Mouse (Mus musculus): ENCODE data around the gene Anxa9. TPM values are rescaled to one million over a fixed set of nuclear protein-coding genes. Genes with fewer than 3 reads are reported as not detected.
A peak's percentile ranks its signal among the peaks of the same experiment; 100 is the strongest.

The Anxa9 gene
- polyA plus RNA-seq, 1 experiment from 2014 or later = 1.7 TPM

- no peaks in the 10 kb centered on the region for H3K27me3 ChIP-seq (ENCODE audit: control insufficient read depth, insufficient read depth, low read length)
- H3K9me3 ChIP-seq (ENCODE audit: control insufficient read depth, low read depth, low read length) = no peaks in the 10 kb centered on the region
- no peak overlapping the region for H3K4me2 ChIP-seq (replicated peaks; ENCODE audit: low read depth, low read length)
- H3K9ac ChIP-seq (replicated peaks; ENCODE audit: low read depth, low read length) = no peak overlapping the region
- no peak overlapping the region for H3K27ac ChIP-seq (ENCODE audit: low read length)
- no peaks in the 10 kb centered on the region for H3K4me1 ChIP-seq (ENCODE audit: control insufficient read depth, insufficient read depth, low read length)
- H3K36me3 ChIP-seq (ENCODE audit: control insufficient read depth, insufficient read depth, low read length) = peaks cover 78% of the 10 kb centered on the region
- ATAC-seq (ENCODE audit: insufficient number of reproducible peaks, insufficient read depth, low FRiP score, low read depth) = no peak
- H3K4me3 ChIP-seq (ENCODE audit: low read depth, low read length) = no peak overlapping the region
- WGBS = 90% methylated on average over 1 of the region's 1 CpGs
These were observed 21.9 kb upstream of the Anxa9 start for GRCm38 (mm10) chr3:95328803-95329404.

DNA sequence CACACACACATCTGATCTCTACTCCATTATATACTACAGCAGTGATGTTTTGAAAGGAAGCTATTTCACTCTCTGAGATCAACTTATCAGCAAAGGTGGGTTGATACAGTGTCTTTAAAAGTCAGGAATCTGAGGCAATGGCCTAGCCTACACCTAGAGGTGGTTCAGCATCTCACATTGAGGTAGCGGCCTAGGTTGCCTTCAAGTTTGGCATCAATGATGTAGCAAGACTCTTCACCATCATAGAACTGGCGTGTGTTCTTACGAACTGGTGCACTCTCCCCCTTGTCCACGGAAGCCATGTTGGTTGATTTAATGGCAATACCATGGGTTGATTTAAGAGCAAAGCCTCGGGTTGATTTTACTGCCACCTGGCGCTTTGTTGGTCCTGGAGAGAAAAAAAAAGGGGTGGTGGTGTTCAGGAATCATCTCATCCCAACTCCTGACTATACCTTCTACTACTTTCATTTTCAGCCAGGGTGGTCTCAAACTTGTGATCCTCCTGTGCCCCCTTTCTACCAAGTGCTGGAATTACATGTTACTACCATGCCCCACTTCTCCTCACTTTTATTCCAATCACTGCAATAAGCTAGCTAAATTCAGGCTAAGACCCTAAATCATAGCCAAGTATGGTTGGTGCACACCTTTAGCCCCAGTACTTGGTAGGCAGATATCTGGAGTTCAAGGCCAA lies 17.6 kb upstream of the Anxa9 start:
- no peaks in the 10 kb centered on the region for H3K27me3 ChIP-seq (ENCODE audit: control insufficient read depth, insufficient read depth, low read length)
- ATAC-seq (ENCODE audit: insufficient number of reproducible peaks, insufficient read depth, low FRiP score, low read depth) = 0 out of 2 replicates have a peak, but pooled peaks have one; percentile 28
- no peaks in the 10 kb centered on the region for H3K4me1 ChIP-seq (ENCODE audit: control insufficient read depth, insufficient read depth, low read length)
- no peak overlapping the region for H3K4me3 ChIP-seq (ENCODE audit: low read depth, low read length)
- H3K27ac ChIP-seq (ENCODE audit: low read length) = no peak overlapping the region
- H3K36me3 ChIP-seq (ENCODE audit: control insufficient read depth, insufficient read depth, low read length) = peaks cover 92% of the 10 kb centered on the region
- H3K4me2 ChIP-seq (replicated peaks; ENCODE audit: low read depth, low read length) = no peak overlapping the region
- no peak overlapping the region for H3K9ac ChIP-seq (replicated peaks; ENCODE audit: low read depth, low read length)
- 95% methylated on average over 6 of the region's 6 CpGs for WGBS
- no peaks in the 10 kb centered on the region for H3K9me3 ChIP-seq (ENCODE audit: control insufficient read depth, low read depth, low read length)

GRCm38 (mm10) chr3:95323429-95323828 lies 16.5 kb upstream of the Anxa9 start:
- H3K4me1 ChIP-seq (ENCODE audit: control insufficient read depth, insufficient read depth, low read length) = no peaks in the 10 kb centered on the region
- H3K27me3 ChIP-seq (ENCODE audit: control insufficient read depth, insufficient read depth, low read length) = no peaks in the 10 kb centered on the region
- no peaks in the 10 kb centered on the region for H3K9me3 ChIP-seq (ENCODE audit: control insufficient read depth, low read depth, low read length)
- no peak overlapping the region for H3K4me2 ChIP-seq (replicated peaks; ENCODE audit: low read depth, low read length)
- no peak for ATAC-seq (ENCODE audit: insufficient number of reproducible peaks, insufficient read depth, low FRiP score, low read depth)
- no peak overlapping the region for H3K4me3 ChIP-seq (ENCODE audit: low read depth, low read length)
- H3K36me3 ChIP-seq (ENCODE audit: control insufficient read depth, insufficient read depth, low read length) = peaks cover 87% of the 10 kb centered on the region
- H3K27ac ChIP-seq (ENCODE audit: low read length) = no peak overlapping the region
- WGBS = 93% methylated on average over 3 of the region's 3 CpGs
- no peak overlapping the region for H3K9ac ChIP-seq (replicated peaks; ENCODE audit: low read depth, low read length)

- Histone ChIP-seq H3K9me3 (ENCODE audit: control insufficient read depth, low read depth, low read length) (no peaks in the 10 kb centered on the region), H3K4me3 (ENCODE audit: low read depth, low read length) (no peak overlapping the region), H3K9ac (replicated peaks; ENCODE audit: low read depth, low read length) (no peak overlapping the region), H3K36me3 (ENCODE audit: control insufficient read depth, insufficient read depth, low read length) (peaks cover 57% of the 10 kb centered on the region), H3K4me1 (ENCODE audit: control insufficient read depth, insufficient read depth, low read length) (peaks cover 18% of the 10 kb centered on the region), H3K27ac (ENCODE audit: low read length) (no peak overlapping the region), H3K27me3 (ENCODE audit: control insufficient read depth, insufficient read depth, low read length) (no peaks in the 10 kb centered on the region), H3K4me2 (replicated peaks; ENCODE audit: low read depth, low read length) (no peak overlapping the region)
- whole genome bisulfite sequencing = 66% methylated on average over 12 of the region's 12 CpGs
- no peak for ATAC-seq (ENCODE audit: insufficient number of reproducible peaks, insufficient read depth, low FRiP score, low read depth)
These were observed 13.0 kb upstream of the Anxa9 start for GRCm38 (mm10) chr3:95319701-95320625.

DNA sequence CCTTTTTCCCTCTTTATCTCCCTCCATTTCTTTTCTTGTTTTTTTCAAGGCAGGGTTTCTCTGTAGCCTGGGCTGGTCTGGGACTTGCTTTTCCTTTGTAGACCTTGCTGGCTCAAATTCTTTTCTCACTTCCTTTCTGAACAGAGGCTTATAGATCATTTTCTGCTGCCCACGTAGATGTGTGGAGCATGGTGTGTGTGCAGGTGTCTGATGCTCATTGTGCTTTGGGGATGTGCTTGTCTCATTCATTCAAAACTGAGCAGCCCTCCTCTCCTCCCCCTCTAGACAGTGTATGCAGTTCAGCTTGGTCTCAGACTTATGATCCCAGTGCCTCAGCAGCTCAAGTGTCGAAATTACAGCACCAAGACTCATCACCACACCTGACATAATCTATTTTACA lies 12.1 kb upstream of the Anxa9 start:
- no peak overlapping the region for H3K4me2 ChIP-seq (replicated peaks; ENCODE audit: low read depth, low read length)
- WGBS = 52% methylated on average over 2 of the region's 2 CpGs
- H3K27ac ChIP-seq (ENCODE audit: low read length) = no peak overlapping the region

GRCm38 (mm10) chr3:95318548-95318947 lies 11.6 kb upstream of the Anxa9 start:
- Histone ChIP-seq H3K27ac (ENCODE audit: low read length) (no peak overlapping the region), H3K4me1 (ENCODE audit: control insufficient read depth, insufficient read depth, low read length) (peaks cover 18% of the 10 kb centered on the region), H3K27me3 (ENCODE audit: control insufficient read depth, insufficient read depth, low read length) (no peaks in the 10 kb centered on the region), H3K9me3 (ENCODE audit: control insufficient read depth, low read depth, low read length) (no peaks in the 10 kb centered on the region), H3K36me3 (ENCODE audit: control insufficient read depth, insufficient read depth, low read length) (peaks cover 42% of the 10 kb centered on the region), H3K4me2 (replicated peaks; ENCODE audit: low read depth, low read length) (no peak overlapping the region), H3K4me3 (ENCODE audit: low read depth, low read length) (no peak overlapping the region), H3K9ac (replicated peaks; ENCODE audit: low read depth, low read length) (no peak overlapping the region)
- 40% methylated on average over 6 of the region's 6 CpGs for WGBS
- ATAC-seq (ENCODE audit: insufficient number of reproducible peaks, insufficient read depth, low FRiP score, low read depth) = no peak

More for the DNA sequence above, 12.1 kb upstream of the Anxa9 start:
- ATAC-seq (ENCODE audit: insufficient number of reproducible peaks, insufficient read depth, low FRiP score, low read depth) = no peak
- peaks cover 18% of the 10 kb centered on the region for H3K4me1 ChIP-seq (ENCODE audit: control insufficient read depth, insufficient read depth, low read length)
- no peaks in the 10 kb centered on the region for H3K9me3 ChIP-seq (ENCODE audit: control insufficient read depth, low read depth, low read length)
- H3K9ac ChIP-seq (replicated peaks; ENCODE audit: low read depth, low read length) = no peak overlapping the region
- H3K36me3 ChIP-seq (ENCODE audit: control insufficient read depth, insufficient read depth, low read length) = peaks cover 48% of the 10 kb centered on the region
- no peaks in the 10 kb centered on the region for H3K27me3 ChIP-seq (ENCODE audit: control insufficient read depth, insufficient read depth, low read length)
- no peak overlapping the region for H3K4me3 ChIP-seq (ENCODE audit: low read depth, low read length)

DNA sequence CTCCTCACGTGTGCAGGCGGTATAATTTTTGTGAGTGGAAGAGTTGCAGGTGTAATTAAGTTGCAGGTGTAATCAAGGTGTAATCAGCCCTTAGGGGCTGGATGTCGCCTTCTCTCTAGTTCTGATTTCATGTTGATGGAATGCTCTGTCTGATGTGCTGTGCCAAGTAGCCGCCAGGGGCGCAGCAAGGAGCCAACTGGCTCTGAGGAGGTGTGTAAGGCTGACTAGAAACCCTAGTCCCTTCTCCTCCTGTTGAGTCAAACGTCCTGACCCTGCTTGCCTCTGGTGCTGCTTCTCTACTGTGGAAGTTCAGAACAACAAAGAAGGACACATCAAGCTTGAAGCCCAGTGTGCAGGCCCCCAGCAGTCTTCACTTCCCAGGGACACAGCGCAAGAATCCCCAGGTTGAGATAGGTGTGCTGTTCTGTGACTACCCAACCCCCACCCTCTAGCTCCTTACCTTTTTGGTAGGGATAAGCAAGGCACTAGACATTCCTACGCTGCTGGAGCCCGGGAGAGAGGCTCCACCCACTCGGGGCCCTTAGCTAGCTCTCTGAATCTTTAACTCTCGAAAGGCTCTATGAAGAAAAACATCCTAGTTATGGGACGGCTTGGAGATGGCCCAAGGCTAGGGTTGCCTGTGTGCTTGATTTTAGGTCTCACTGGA lies 10.6 kb upstream of the Anxa9 start:
- no peak for ATAC-seq (ENCODE audit: insufficient number of reproducible peaks, insufficient read depth, low FRiP score, low read depth)
- Histone ChIP-seq H3K27ac (ENCODE audit: low read length) (no peak overlapping the region), H3K9ac (replicated peaks; ENCODE audit: low read depth, low read length) (no peak overlapping the region), H3K4me3 (ENCODE audit: low read depth, low read length) (no peak overlapping the region), H3K4me2 (replicated peaks; ENCODE audit: low read depth, low read length) (peak overlapping the region; percentile 8; the same call in 1 of the 2 replicates), H3K4me1 (ENCODE audit: control insufficient read depth, insufficient read depth, low read length) (peaks cover 18% of the 10 kb centered on the region), H3K9me3 (ENCODE audit: control insufficient read depth, low read depth, low read length) (no peaks in the 10 kb centered on the region), H3K36me3 (ENCODE audit: control insufficient read depth, insufficient read depth, low read length) (peaks cover 32% of the 10 kb centered on the region), H3K27me3 (ENCODE audit: control insufficient read depth, insufficient read depth, low read length) (no peaks in the 10 kb centered on the region)
- WGBS = 17% methylated on average over 12 of the region's 12 CpGs
